Mouse (Mus musculus) effector memory CD4-positive, alpha-beta T cell, adult 7 months (primary cell): ENCODE measurements around the gene 1700007K13Rik. TPM values are rescaled to one million over a fixed set of nuclear protein-coding genes. Genes with fewer than 3 reads are reported as not detected.

ENCODE experiments used
- polyA plus RNA-seq: library from polyadenylated mRNA; unstranded; fragments of 100-300 nt; shearing (Covaris generic); gene quantifications from one replicate; pipeline ENCODE4 v1.2.1, GENCODE M21; 2017

Gene 1700007K13Rik
- not detected for polyA plus RNA-seq

DNA sequence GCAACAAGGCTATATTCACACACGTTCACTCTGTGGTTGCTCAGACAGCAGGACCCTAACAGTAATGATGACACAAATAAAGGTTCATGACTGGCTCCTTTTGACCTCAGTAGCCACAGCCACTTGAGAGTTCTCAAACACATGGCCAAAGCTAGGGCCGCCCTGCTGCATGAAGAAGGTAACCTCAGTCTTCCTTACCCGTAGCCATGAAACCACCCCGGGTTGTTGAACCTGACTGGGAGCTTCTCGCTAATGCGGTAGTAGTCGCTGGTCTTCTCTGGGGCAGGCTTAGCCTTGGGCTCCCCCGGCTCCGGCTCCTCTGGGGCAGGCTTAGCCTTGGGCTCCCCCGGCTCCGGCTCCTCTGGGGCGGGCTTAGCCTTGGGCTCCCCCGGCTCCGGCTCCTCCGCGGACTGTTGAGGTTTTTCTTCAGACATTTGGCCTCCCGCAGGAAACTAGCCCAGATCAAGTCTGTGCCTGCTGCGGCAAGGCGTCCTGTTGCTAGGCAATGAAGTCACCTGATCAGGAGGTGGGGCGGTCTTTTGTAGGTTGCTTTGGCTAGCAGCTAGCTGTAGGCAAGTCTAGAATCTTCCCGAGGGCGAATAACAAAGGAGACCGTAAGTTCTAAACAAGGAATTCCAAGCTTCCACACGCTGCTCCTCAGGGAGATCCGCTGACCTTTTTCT lies at the start of gene 1700007K13Rik:
1700007K13Rik (minus strand) TSS at position 497 of the 683 bp plus-strand sequence.

DNA sequence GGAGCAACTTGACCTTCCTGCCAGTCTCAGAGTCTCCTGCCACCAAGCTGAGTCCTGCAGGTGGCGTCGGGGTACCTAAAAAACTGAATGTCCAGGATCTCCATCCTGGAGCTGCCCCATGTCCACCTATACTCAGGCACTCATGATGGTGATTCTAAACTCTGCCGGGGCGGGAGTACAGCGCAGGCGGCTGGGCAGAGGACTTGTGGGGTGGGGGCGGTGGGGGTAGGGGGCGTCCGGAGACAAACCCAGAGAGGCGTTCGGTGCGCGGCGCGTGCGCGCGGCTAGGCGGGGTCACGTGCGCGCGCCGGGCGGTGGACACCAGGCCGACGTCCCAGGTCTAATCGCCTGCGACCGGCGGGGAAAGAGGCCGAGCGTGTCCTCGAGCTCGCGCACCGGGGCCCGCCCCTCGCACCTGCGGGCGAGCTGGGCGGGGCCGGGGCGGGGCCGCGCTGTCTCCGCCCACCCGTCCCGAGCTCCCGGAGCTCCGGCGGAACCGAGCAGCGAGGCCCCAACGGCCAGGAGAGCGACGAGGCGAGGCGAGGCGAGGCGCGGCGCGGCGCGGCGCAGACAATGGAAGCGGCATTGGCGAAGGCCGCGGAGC lies 46.8 kb upstream of the 1700007K13Rik start, which contains the start of gene Ralgds:
Ralgds (plus strand) TSS at position 328 of the 604 bp plus-strand sequence.

DNA sequence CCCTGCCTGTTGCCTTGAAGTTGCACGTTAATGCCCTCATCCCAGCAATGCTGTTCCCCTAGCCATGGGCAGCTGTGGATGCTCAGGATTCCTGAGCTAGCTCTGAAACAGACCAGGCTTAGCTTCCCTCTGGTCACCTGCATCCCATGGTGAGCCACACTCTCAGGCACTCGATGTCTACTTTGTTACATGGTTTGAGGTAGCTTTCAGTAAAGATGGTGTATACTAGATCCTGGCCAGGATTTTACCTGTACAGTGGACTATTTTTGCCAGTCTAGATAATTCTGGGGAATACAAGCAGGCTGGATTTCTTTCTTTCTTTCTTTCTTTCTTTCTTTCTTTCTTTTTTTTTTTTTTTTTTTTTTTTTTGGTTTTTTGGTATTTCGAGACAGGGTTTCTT lies 39.7 kb upstream of the 1700007K13Rik start, which contains the start of gene Gm10134:
Gm10134 (plus strand) TSS at position 301 of the 400 bp plus-strand sequence.

DNA sequence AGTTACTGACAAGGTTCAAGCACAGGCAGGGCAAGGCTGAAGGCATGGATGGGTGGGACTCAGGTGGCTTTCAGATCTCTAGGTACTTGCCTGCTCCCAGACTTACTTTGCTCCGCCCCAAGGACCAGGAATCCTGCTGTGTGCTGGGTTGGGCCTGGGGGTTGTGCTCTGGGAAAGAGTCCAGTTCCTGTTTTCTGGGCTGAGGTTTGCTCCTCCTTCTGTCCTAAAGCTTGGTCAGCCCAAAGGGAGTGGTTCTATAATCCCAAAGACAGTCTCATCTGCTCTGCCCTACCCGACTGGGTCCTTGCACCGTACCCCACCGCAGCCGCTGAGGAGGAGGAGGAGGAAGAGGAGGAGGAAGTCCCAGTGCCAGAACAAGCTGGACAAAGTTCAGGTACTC lies 30.5 kb upstream of the 1700007K13Rik start, which contains the start of gene Gbgt1:
Gbgt1 (plus strand) TSS at position 221 of the 400 bp plus-strand sequence.

GRCm38 (mm10) chr2:28467860-28468485 lies 1.8 kb upstream of the 1700007K13Rik start, which contains the start of gene Mrps2:
Gene Mrps2 (plus strand): TSS chr2:28468066.

DNA sequence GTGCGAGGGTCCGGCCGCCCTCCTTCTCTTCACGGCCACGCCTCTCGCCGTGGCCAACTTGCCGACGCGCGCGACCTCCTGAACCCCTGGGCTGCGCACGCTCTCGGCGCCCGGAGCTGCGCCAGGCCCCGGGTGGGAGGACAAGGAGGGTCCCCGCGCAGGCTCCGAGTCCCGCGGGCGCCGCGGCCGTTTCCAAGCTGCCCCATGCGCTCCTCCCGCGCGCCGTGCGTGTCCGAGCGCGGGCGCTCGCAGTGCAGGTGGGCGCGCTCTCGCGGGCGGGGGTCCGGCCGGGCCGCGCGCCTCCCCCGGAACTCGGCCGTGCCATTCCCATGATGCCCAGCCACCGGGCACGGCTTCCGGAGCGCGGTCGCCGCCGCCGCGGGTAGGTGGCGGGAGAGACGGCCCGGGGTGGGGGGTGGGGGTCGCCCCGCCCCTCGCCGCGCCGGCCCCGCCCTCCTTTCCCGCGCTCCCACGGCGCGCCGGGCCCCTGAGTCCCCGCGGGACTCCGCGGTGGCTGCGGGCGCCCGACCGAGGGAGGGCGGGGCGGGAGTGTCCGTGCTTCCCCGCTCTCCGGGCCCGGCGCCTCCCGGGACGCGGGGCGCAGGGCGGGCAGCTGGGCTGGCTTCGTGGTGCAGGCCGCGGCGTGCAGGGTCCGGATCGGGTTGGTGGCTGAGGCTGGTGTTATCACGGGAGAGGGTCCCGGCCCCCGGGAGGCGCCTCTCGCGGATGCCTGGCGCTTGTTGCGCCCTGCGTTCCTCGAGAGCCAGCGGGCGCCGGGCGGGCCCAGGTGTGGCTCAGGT lies 19.4 kb downstream of the 1700007K13Rik start, which contains the start of gene Ppp1r26:
Ppp1r26 (plus strand) TSS at position 286 of the 800 bp plus-strand sequence.

Other genes starting within 250 kb of the 1700007K13Rik start
- gene Ppp1r26, start 19.5 kb downstream of the 1700007K13Rik start, polyA plus RNA-seq = not detected
- gene Mrps2, start 1.7 kb upstream of the 1700007K13Rik start, polyA plus RNA-seq = 11.4 TPM
- gene Gbgt1, start 30.6 kb upstream of the 1700007K13Rik start, polyA plus RNA-seq = not detected
- not detected for gene Gm10134, start 39.8 kb upstream of the 1700007K13Rik start, polyA plus RNA-seq
- gene Ralgds, start 46.8 kb upstream of the 1700007K13Rik start, polyA plus RNA-seq = 37.5 TPM
- 1.0 TPM for gene Cel, start 97.1 kb upstream of the 1700007K13Rik start, polyA plus RNA-seq
- gene Gtf3c5, start 117.4 kb upstream of the 1700007K13Rik start, polyA plus RNA-seq = 23.7 TPM
- 0.62 TPM for gene Gfi1b, start 155.7 kb upstream of the 1700007K13Rik start, polyA plus RNA-seq
- gene Tsc1, start 174.9 kb upstream of the 1700007K13Rik start, polyA plus RNA-seq = 26.6 TPM
- not detected for gene Spaca9, start 233.4 kb upstream of the 1700007K13Rik start, polyA plus RNA-seq
- not detected for gene Ak8, start 233.8 kb upstream of the 1700007K13Rik start, polyA plus RNA-seq